Mouse (Mus musculus): ENCODE measurements at regions not wholly inside any gene's neighbourhood (a gene's known extent, or its start where the extent isn't known, plus 50 kb on each side); places are given as distances from the start of the nearest gene placed in this dataset.

DNA sequence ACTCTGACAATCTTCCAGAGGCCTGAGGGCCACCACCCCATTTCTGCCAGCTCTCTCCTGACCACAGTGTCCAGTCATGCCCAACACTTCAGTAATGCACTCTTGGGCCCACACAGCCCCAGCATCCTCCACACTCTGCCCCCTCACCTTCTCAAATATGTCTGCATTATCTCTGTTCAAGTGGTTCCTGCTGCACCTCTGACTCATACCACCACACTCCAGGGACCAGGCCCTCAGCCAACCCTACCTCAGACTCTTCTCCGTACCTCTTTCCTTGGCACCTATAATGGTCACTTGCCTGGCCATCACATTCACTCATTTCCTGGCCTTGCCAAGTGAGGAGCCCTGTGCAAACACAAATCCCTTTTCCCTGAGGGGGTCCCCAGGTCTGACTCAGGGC is 109.6 kb upstream of the Dio3 start:
- DNase-seq (ENCODE audit: low spot score): no peak

DNA sequence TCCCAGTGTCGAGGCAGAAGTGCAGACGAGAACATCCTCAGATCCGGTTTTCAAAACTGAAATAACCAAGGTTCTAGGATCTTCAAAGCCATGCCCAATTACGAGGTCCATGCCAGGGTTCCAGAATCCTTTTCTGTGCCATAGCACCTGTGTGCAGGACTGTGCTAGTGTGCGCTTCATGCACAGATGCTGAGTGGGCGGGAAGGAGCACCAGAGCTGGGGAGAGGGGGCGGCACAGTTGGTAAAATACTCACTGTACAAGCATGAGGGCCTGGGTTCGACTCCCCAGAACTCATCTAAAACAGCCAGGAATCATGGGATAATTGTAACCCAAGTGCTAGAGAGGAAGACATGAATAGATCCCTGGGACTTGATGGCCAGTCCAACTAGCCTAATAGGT is 108.4 kb upstream of the Dio3 start:
- no peak for DNase-seq (ENCODE audit: low spot score)

DNA sequence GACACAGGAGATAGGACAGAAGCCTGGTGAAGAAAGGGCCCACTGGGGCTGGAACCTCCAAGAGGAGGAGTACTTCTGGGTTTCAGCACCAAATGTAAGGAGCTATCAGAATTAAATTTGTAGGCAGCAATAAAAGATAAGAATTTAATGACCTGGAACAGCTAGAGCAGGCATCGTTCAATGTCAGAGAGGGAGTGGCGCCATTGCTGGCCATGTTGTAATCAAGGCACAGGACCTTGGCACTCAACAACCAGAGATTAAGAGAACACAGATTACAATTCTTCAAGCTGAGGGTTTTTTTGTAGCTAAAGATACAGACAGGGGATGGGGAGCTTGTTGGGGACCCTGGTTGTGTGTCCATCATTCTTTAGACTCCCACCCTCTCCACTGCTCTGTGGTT is 101.0 kb upstream of the Dio3 start:
- DNase-seq (ENCODE audit: low spot score): no peak

DNA sequence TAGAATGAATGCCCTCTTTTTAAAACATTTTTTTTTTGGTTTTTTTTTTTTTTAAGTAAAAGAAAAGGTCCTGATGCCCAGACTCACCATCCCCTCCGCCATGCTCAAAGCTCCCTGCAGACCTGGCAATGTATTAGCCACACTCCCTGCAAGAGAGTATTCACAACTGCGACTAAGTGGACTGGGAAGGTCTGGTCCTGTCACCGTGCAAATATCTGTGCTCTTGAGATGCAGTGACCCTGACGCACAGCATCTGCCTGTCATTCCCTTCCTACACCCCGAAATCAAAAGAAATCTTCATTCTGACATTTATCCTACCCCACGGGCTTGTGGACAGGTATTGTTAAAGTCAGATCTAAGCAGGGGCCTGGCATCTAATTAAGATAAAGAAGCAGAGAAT is 95.4 kb upstream of the Dio3 start:
- no peak for DNase-seq (ENCODE audit: low spot score)

- DNase-seq (ENCODE audit: low spot score): no peak
Observed at GRCm38 (mm10) chr12:110185399-110185798, 93.5 kb upstream of the Dio3 start.

GRCm38 (mm10) chr12:110186381-110186780 is 92.5 kb upstream of the Dio3 start:
- no peak for DNase-seq (ENCODE audit: low spot score)

DNA sequence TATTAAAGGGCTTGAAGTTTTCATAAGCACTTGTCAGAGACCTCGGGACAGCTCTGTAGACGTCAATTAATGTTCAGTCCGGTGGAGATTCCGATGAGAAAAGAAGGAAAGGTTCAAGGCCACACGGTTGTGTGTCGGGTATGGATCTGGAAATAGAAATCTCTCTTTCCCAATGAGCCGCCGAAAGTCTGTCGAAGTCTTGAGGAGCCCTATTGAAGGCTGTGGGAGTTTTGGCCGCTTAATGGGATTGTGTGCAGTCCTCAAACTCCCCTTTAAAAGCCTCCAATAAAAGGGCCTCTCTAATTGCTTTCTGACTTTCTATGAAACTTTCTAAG is 92.0 kb upstream of the Dio3 start:
- DNase-seq (ENCODE audit: low spot score): no peak

GRCm38 (mm10) chr12:110187246-110188135 is 91.4 kb upstream of the Dio3 start:
- DNase-seq (ENCODE audit: low spot score): no peak

GRCm38 (mm10) chr12:110188136-110188631 is 90.7 kb upstream of the Dio3 start:
- DNase-seq (ENCODE audit: low spot score): no peak

DNA sequence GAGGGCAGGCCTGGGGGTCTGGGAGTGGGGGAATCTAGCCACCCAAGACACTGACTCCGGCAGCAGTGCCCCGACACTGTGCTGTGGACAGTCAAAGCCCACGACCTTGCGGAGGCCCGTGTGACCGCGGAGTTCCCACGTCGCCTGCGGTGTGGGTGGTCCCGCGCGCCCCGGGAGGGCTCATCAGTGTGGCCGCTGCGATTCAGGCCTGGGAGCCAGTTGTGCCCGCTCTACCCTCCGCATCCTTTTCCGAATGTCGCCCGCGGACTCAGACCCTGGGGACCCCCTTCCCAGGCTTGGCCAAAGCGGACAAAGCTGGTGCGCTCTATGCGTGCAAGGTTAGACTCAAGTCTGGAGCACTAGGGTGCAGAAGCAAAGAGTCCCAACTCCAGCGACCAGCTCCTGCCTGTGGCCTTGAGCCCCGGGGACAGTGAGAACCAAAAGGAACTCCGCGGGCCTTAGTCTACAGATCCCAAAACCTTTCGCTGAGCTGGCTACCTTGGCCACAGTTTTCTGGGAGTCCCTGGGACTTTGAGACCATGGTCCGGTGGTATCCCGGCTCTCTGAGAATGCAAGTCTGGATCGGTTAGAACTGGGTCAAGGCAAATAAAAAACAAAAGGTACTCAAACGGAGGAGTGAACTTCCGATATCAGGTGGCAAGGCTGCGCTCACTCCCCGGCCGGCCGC is 90.1 kb upstream of the Dio3 start:
- no peak for DNase-seq (ENCODE audit: low spot score)

- no peak for DNase-seq (ENCODE audit: low spot score)
Observed at GRCm38 (mm10) chr12:110189329-110189642, 89.6 kb upstream of the Dio3 start.

DNA sequence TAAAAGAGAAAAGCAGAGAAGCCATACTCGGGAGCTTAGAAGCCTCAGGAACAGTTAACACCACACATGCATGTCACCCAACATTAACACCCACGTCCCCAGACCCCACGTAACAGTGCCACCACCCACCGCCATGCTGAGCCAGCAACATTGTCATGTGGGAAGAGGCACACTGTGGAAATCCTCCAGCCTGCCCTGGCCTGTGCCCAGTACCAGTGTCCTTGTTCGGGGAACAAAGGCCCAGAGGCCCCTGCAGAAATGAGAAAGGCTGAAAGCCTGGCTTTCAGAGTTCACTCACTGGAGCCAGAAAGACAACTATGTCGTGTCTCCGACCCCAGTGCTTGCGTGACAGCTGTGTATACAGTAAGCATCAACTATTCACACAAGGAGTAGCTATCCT is 86.7 kb upstream of the Dio3 start:
- no peak for DNase-seq (ENCODE audit: low spot score)

DNA sequence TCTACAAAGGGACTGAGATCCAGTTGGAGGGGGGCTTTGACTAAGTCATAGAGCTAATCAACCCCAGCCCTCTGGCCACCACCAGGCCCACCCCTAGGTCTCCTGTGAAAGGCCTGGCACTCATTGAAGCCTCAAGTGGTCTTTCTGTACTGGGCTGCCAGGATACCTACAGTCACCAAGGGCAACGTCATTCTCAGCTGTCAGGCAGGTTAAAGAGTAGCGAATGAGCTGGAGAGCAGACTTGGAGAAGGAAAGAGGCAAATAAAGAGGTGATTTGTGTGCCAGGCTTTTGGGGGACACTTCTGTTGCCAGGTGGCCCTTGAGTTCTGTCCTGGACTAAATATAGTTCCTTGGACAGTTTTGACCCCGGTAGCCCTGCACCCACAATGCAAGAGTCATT is 81.5 kb upstream of the Dio3 start:
- no peak for DNase-seq (ENCODE audit: low spot score)

DNA sequence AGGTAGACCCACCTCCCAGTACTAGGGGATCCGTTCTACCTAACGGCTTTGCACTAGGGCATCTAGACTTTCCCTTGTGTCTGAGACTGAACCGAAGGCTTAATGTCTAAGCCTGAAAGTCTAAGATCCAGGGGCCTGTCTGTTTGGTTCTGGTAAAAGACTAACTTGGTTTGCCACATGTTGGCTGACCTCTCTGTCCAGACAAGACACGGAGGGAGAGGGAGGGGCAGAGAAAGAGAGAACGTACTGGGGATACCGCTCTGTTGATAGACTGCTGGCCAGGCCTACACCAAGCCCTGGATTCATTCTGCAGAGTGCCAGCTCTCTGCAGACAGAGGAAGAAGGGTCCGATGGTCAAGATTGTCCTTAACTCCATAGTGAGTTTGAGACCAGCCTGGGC is 78.4 kb upstream of the Dio3 start:
- DNase-seq (ENCODE audit: low spot score): no peak

- DNase-seq (ENCODE audit: low spot score): no peak
Observed at GRCm38 (mm10) chr12:110200887-110201286, 78.0 kb upstream of the Dio3 start.

DNA sequence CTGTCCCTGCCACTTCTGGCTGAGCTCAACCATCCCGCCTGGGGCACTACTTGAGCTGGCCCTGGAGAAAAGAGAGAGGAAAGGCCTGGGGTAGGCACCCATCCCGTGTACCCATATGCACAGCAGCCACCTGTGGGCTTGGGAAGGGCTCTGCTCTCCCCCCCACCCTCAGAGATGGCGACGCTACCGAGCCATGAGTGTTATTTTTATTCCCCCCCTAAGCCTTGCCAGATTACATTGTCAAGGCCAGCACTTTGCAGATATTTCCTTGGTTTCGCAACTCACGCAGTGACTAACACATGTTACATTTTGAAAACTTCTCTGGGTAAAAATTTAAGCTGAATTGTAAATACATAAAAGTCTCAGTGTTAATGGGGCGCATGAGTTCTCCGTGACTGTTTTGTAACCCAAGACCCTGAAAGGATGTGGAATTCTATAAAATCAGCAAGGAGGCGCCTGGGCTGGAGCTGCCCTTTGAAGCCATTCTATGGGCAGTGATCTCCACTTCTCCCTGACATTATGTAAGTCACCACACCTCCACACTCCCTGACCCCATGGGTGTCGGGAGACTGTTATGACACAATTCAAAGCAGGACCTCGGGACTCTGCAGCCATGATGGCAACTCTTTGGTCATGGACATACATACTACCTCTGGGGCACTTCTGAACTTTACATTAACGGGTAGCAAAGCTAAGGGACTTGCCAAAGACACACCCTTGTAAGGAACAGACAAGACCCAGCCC is 75.4 kb upstream of the Dio3 start:
- no peak for DNase-seq (ENCODE audit: low spot score)

GRCm38 (mm10) chr12:110204246-110204989 is 74.5 kb upstream of the Dio3 start:
- no peak for DNase-seq (ENCODE audit: low spot score)

- no peak for DNase-seq (ENCODE audit: low spot score)
Observed at GRCm38 (mm10) chr12:110206271-110206670, 72.6 kb upstream of the Dio3 start.

DNA sequence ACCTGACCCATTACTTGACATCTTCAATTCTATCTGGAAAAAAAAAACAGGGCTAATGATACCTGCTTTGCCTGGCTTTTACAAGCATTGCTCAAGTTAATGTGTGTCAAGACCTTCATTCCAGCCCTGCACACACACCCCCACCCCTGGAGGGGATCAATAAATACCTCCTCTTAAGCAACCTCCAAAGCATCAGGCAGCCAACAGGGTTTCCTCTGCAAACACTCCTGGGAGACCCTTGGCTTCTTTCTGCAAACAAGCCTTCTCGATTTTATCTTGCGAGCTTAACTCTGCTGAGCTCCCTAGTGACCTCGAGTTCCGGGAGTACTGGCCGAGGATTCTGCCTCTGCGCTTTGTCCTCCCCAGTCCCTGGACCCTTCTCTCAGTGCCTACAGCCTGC is 72.1 kb upstream of the Dio3 start:
- no peak for DNase-seq (ENCODE audit: low spot score)

GRCm38 (mm10) chr12:110207246-110207852 is 71.5 kb upstream of the Dio3 start:
- no peak for DNase-seq (ENCODE audit: low spot score)

DNA sequence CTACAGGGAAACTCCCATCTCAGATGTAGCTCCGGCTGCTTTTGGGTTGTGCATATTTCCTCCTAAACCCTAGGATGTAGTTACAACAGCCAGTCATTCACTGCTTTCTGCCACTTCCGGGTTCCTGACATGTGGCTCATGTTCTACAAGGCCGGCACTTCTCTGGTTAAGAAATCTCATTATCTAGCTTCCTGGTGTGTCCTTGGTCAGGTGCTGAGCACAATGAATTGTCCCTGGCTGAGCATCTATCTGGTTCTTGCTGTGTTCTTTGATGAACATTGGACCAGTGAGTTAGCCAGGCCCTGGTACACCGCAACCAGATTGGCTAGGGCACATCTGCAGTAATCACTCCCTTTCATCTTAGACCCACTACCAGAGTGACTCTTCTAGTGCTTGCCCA is 66.2 kb upstream of the Dio3 start:
- DNase-seq (ENCODE audit: low spot score): no peak
